Mouse (Mus musculus) forebrain, embryonic 16.5 days (tissue): ENCODE measurements around the gene Parg. TPM values are rescaled to one million over a fixed set of nuclear protein-coding genes. Genes with fewer than 3 reads are reported as not detected.
"Not testable (repeated sequence)": the region's sequence is repeated elsewhere in the genome, so short reads cannot be mapped to it uniquely, and the experiment has no call there.

Source experiments
- ATAC-seq: fragments of 200-750 bp; cut with Nextera tagmentation; 2 replicates; pipeline ENCODE4 v1.8.0; 2017; ENCODE audit warnings: mild to moderate bottlenecking, moderate library complexity
- H3K27ac ChIP-seq: fragments of 300-500 bp; sonication (generic); 2 replicates; pipeline ENCODE4 v1.5.1; 2014; ENCODE audit warnings: low read length, control low read depth
- H3K27me3 ChIP-seq: fragments of 300-500 bp; sonication (generic); replicated peaks from 2 replicates; pipeline ENCODE4 v1.6.1; 2014; ENCODE audit warnings: low read length; ENCODE audit not compliant: control insufficient read depth, insufficient read depth
- H3K36me3 ChIP-seq: fragments of 300-500 bp; sonication (generic); 2 replicates; pipeline ENCODE4 v1.6.1; 2014; ENCODE audit not compliant: control insufficient read depth, insufficient read depth
- H3K4me1 ChIP-seq: fragments of 300-500 bp; sonication (generic); replicated peaks from 2 replicates; pipeline ENCODE4 v1.6.1; 2014; ENCODE audit warnings: low read length; ENCODE audit not compliant: control insufficient read depth, insufficient read depth
- H3K4me2 ChIP-seq: fragments of 300-500 bp; sonication (generic); 2 replicates; pipeline ENCODE4 v1.6.1; 2014; ENCODE audit warnings: mild to moderate bottlenecking, low read length, control low read depth
- H3K4me3 ChIP-seq: fragments of 300-500 bp; sonication (generic); replicated peaks from 2 replicates; pipeline ENCODE4 v1.5.1; 2014; ENCODE audit warnings: mild to moderate bottlenecking, low read length, control low read depth
- H3K9ac ChIP-seq: fragments of 300-500 bp; sonication (generic); replicated peaks from 2 replicates; pipeline ENCODE4 v1.6.1; 2014; ENCODE audit warnings: low read depth, low read length, control low read depth
- H3K9me3 ChIP-seq: fragments of 300-500 bp; sonication (generic); 2 replicates; pipeline ENCODE4 v1.6.1; 2016; ENCODE audit warnings: low read length; ENCODE audit not compliant: control insufficient read depth
- WGBS: fragments of 180-500 bp; shearing (Covaris S2); extraction: QIAGEN DNeasy Blood & Tissue Kit; methylation state at CpG from one replicate; pipeline ENCODE4 v1.1.7; 2014; 5-methylcytosine and 5-hydroxymethylcytosine counted together
- polyA plus RNA-seq: library from polyadenylated mRNA; unstranded; fragments of >200 nt; fragmentation: Nextera tagmentation; extraction: Ambion mirVana; gene quantifications from 2 replicates; pipeline ENCODE4 v1.2.1, GENCODE M21; 2015

Gene Parg
- polyA plus RNA-seq, 1 experiment from 2014 or later = 40.7 TPM

- no peaks in the 10 kb centered on the region for H3K4me1 ChIP-seq
- no peak overlapping the region for H3K27ac ChIP-seq
- H3K4me2 ChIP-seq = no peak overlapping the region
- no peak overlapping the region for H3K9ac ChIP-seq
- no peak overlapping the region for H3K4me3 ChIP-seq
- H3K36me3 ChIP-seq = peaks cover 19% of the 10 kb centered on the region
- H3K27me3 ChIP-seq = no peaks in the 10 kb centered on the region
- ATAC-seq = no peak
- no peaks in the 10 kb centered on the region for H3K9me3 ChIP-seq
- 89% methylated on average over 2 of the region's 2 CpGs for WGBS
These were observed 26.4 kb upstream of the Parg start for GRCm38 (mm10) chr14:32175310-32175709.

- H3K36me3 ChIP-seq = peaks cover 26% of the 10 kb centered on the region
- 92% methylated on average over 4 of the region's 5 CpGs for WGBS
- not testable (repeated sequence) for H3K4me2 ChIP-seq
These were observed 25.2 kb upstream of the Parg start for GRCm38 (mm10) chr14:32176590-32176989.

GRCm38 (mm10) chr14:32179393-32180195, 22.2 kb upstream of the Parg start:
- Histone ChIP-seq H3K9ac (no peak overlapping the region), H3K9me3 (no peaks in the 10 kb centered on the region), H3K27ac (no peak overlapping the region), H3K4me1 (no peaks in the 10 kb centered on the region), H3K36me3 (peaks cover 25% of the 10 kb centered on the region), H3K4me2 (no peak overlapping the region), H3K27me3 (no peaks in the 10 kb centered on the region), H3K4me3 (no peak overlapping the region)
- WGBS = 92% methylated on average over 10 of the region's 10 CpGs
- ATAC-seq = no peak

More at GRCm38 (mm10) chr14:32176590-32176989, 25.2 kb upstream of the Parg start:
- not testable (repeated sequence) for H3K4me1 ChIP-seq, H3K4me3 ChIP-seq, ATAC-seq, H3K27me3 ChIP-seq, H3K9me3 ChIP-seq, H3K27ac ChIP-seq, H3K9ac ChIP-seq

GRCm38 (mm10) chr14:32180861-32181260, 20.9 kb upstream of the Parg start:
- Histone ChIP-seq H3K4me3 (no peak overlapping the region), H3K36me3 (peaks cover 25% of the 10 kb centered on the region), H3K27ac (no peak overlapping the region), H3K9me3 (no peaks in the 10 kb centered on the region), H3K9ac (no peak overlapping the region), H3K4me2 (no peak overlapping the region), H3K27me3 (no peaks in the 10 kb centered on the region), H3K4me1 (no peaks in the 10 kb centered on the region)
- 89% methylated on average over 6 of the region's 6 CpGs for WGBS
- ATAC-seq = no peak

- Histone ChIP-seq H3K4me3 (no peak overlapping the region), H3K27me3 (no peaks in the 10 kb centered on the region), H3K9ac (no peak overlapping the region), H3K9me3 (no peaks in the 10 kb centered on the region), H3K36me3 (peaks cover 33% of the 10 kb centered on the region), H3K27ac (no peak overlapping the region), H3K4me2 (no peak overlapping the region), H3K4me1 (no peaks in the 10 kb centered on the region)
- no peak for ATAC-seq
- whole genome bisulfite sequencing = 92% methylated on average over 4 of the region's 4 CpGs
These were observed 17.9 kb upstream of the Parg start for GRCm38 (mm10) chr14:32183846-32184245.

- Histone ChIP-seq H3K27me3 (no peaks in the 10 kb centered on the region), H3K9ac (no peak overlapping the region), H3K9me3 (no peaks in the 10 kb centered on the region), H3K36me3 (peaks cover 25% of the 10 kb centered on the region), H3K4me2 (no peak overlapping the region), H3K4me3 (no peak overlapping the region), H3K27ac (no peak overlapping the region), H3K4me1 (no peaks in the 10 kb centered on the region)
- ATAC-seq = no peak
- WGBS = 93% methylated on average over 6 of the region's 6 CpGs
These were observed 10.9 kb upstream of the Parg start for GRCm38 (mm10) chr14:32190627-32191391.

- H3K27me3 ChIP-seq = no peaks in the 10 kb centered on the region
- H3K36me3 ChIP-seq = peaks cover 25% of the 10 kb centered on the region
- no peak for ATAC-seq
- WGBS = 96% methylated on average over 5 of the region's 5 CpGs
- no peak overlapping the region for H3K4me2 ChIP-seq
- no peak overlapping the region for H3K9ac ChIP-seq
- no peak overlapping the region for H3K4me3 ChIP-seq
- no peaks in the 10 kb centered on the region for H3K9me3 ChIP-seq
- no peak overlapping the region for H3K27ac ChIP-seq
- H3K4me1 ChIP-seq = no peaks in the 10 kb centered on the region
These were observed 9.8 kb upstream of the Parg start for GRCm38 (mm10) chr14:32191926-32192325.

GRCm38 (mm10) chr14:32192437-32192836, 9.3 kb upstream of the Parg start:
- peaks cover 28% of the 10 kb centered on the region for H3K36me3 ChIP-seq

GRCm38 (mm10) chr14:32193557-32193956, 8.2 kb upstream of the Parg start:
- WGBS = 83% methylated on average over 5 of the region's 5 CpGs
- H3K9ac ChIP-seq, H3K9me3 ChIP-seq, H3K4me1 ChIP-seq, H3K27me3 ChIP-seq, ATAC-seq, H3K27ac ChIP-seq, H3K4me2 ChIP-seq, H3K4me3 ChIP-seq: not testable (repeated sequence)
- peaks cover 28% of the 10 kb centered on the region for H3K36me3 ChIP-seq

More at GRCm38 (mm10) chr14:32192437-32192836, 9.3 kb upstream of the Parg start:
- H3K9ac ChIP-seq = no peak overlapping the region
- H3K4me2 ChIP-seq = no peak overlapping the region
- ATAC-seq = no peak
- H3K27ac ChIP-seq = no peak overlapping the region
- no peaks in the 10 kb centered on the region for H3K4me1 ChIP-seq
- 40% methylated on average over 3 of the region's 3 CpGs for WGBS
- no peak overlapping the region for H3K4me3 ChIP-seq
- H3K27me3 ChIP-seq = no peaks in the 10 kb centered on the region
- H3K9me3 ChIP-seq = no peaks in the 10 kb centered on the region
